10 mouse cellular contexts compared by ENCODE assay signal in genomic region chr1:51148481-51149137, GRCm38 (mm10).
A peak's percentile ranks its signal among the peaks of the same experiment; 100 is the strongest.
DNase-seq lines count a peak whose midpoint lies in the region; ATAC-seq and TF ChIP-seq lines count a peak whose summit lies in the region.
"Had no signal": no experiment of that assay in that cellular context is flagged by ENCODE, and none has a peak within 500 bp of the region (broad histone marks: within the 10 kb centered on the region; RNA-seq: fewer than 3 reads in every experiment).

No protein-coding gene starts in this region.

- H3K36me3 ChIP-seq in heart, postnatal 0 days (replicated peaks; ENCODE audit: control insufficient read depth, insufficient read depth, low read length): no peaks in the 10 kb centered on the region
- H3K36me3 ChIP-seq in intestine, embryonic 16.5 days (ENCODE audit: control insufficient read depth, insufficient read depth, low read length): no peaks in the 10 kb centered on the region
- H3K36me3 ChIP-seq: embryonic facial prominence, embryonic 13.5 days; stomach, embryonic 15.5 days had no signal

- H3K9ac ChIP-seq in heart, postnatal 0 days (replicated peaks; ENCODE audit: low read depth, low read length): no peak overlapping the region
- H3K9ac ChIP-seq in intestine, embryonic 16.5 days (ENCODE audit: low read depth, low read length): no peak overlapping the region
- H3K9ac ChIP-seq: embryonic facial prominence, embryonic 13.5 days; stomach, embryonic 15.5 days had no signal

- peak overlapping the region; percentile 28 for H3K27ac ChIP-seq in brown adipose tissue, adult 24 weeks (replicated peaks; ENCODE audit: low read depth, low read length)
- peak overlapping the region; percentile 49 for H3K27ac ChIP-seq in heart, postnatal 0 days (ENCODE audit: low read depth)
- H3K27ac ChIP-seq in intestine, embryonic 16.5 days (ENCODE audit: low read length): no peak overlapping the region
- H3K27ac ChIP-seq: embryonic facial prominence, embryonic 13.5 days; stomach, embryonic 15.5 days had no signal

- H3K27me3 ChIP-seq in heart, postnatal 0 days (ENCODE audit: control insufficient read depth, insufficient read depth, low read length): no peaks in the 10 kb centered on the region
- no peaks in the 10 kb centered on the region for H3K27me3 ChIP-seq in intestine, embryonic 16.5 days (replicated peaks; ENCODE audit: control insufficient read depth, insufficient read depth, low read length)
- H3K27me3 ChIP-seq: embryonic facial prominence, embryonic 13.5 days; stomach, embryonic 15.5 days had no signal

- TF ChIP-seq CTCF in heart, postnatal 0 days (IDR thresholded peaks at IDR 0.05; ENCODE audit: low read depth): peak; percentile 51

- H3K4me1 ChIP-seq in brown adipose tissue, adult 24 weeks (ENCODE audit: control insufficient read depth, insufficient read depth, insufficient read length, low read length): peaks cover 19% of the 10 kb centered on the region
- peaks cover 30% of the 10 kb centered on the region for H3K4me1 ChIP-seq in heart, postnatal 0 days (ENCODE audit: control insufficient read depth, insufficient read depth)
- no peaks in the 10 kb centered on the region for H3K4me1 ChIP-seq in intestine, embryonic 16.5 days (ENCODE audit: control insufficient read depth, insufficient read depth, low read length)
- H3K4me1 ChIP-seq: embryonic facial prominence, embryonic 13.5 days; stomach, embryonic 15.5 days had no signal

- peak; percentile 64; the same call in 1 of the 2 replicates for ATAC-seq in frontal cortex, adult (ENCODE audit: low TSS enrichment)
- ATAC-seq in heart, postnatal 0 days (ENCODE audit: insufficient read depth, low read depth): peak; percentile 77
- ATAC-seq in inflammation-experienced regulatory T-cells, adult 6 months: no peak
- ATAC-seq in intestine, embryonic 16.5 days: no peak; the same call in 1 of the 2 replicates

- 35% methylated on average over 9 of the region's 9 CpGs for WGBS in heart, postnatal 0 days
- 46% methylated on average over 9 of the region's 9 CpGs for WGBS in intestine, embryonic 16.5 days

- DNase-seq in frontal cortex, postnatal 25 days (ENCODE audit: low spot score in 2 of 2): no peak
- peak; percentile 61 for DNase-seq in heart, postnatal 0 days (ENCODE audit: low spot score)
- peak; percentile 57 for DNase-seq in lung, postnatal 36 days
- no peak for DNase-seq in urinary bladder, postnatal 36 days (ENCODE audit: low spot score in 2 of 2)

- peak overlapping the region; percentile 8; the same call in 1 of the 2 replicates for H3K4me2 ChIP-seq in heart, postnatal 0 days (ENCODE audit: low read depth, low read length)
- no peak overlapping the region for H3K4me2 ChIP-seq in intestine, embryonic 16.5 days (ENCODE audit: low read depth, low read length)
- H3K4me2 ChIP-seq: embryonic facial prominence, embryonic 13.5 days; stomach, embryonic 15.5 days had no signal

- H3K4me3 ChIP-seq in brown adipose tissue, adult 24 weeks (ENCODE audit: insufficient read depth, low read depth, low read length): peak overlapping the region; percentile 12; the same call in 1 of the 2 replicates
- H3K4me3 ChIP-seq in heart, postnatal 0 days (ENCODE audit: low read depth, low read length): no peak overlapping the region
- no peak overlapping the region for H3K4me3 ChIP-seq in intestine, embryonic 16.5 days (ENCODE audit: low read length)
- H3K4me3 ChIP-seq: embryonic facial prominence, embryonic 13.5 days; stomach, embryonic 15.5 days had no signal

- H3K9me3 ChIP-seq in heart, postnatal 0 days (replicated peaks; ENCODE audit: control insufficient read depth, low read length): no peaks in the 10 kb centered on the region
- no peaks in the 10 kb centered on the region for H3K9me3 ChIP-seq in intestine, embryonic 16.5 days (ENCODE audit: control insufficient read depth, low read length)
- H3K9me3 ChIP-seq: embryonic facial prominence, embryonic 13.5 days; stomach, embryonic 15.5 days had no signal

- no peak for TF ChIP-seq EP300 in heart, postnatal 0 days (IDR thresholded peaks at IDR 0.05; ENCODE audit: low read depth)

Comparison
In these comparisons a context has a peak if more than half of its experiments do, and no peak if none do; other contexts are left out.
1. ATAC-seq: peak in frontal cortex, adult (single experiment) and heart, postnatal 0 days (single experiment); none in inflammation-experienced regulatory T-cells, adult 6 months (single experiment) and intestine, embryonic 16.5 days (single experiment).
2. DNase-seq: peak in heart, postnatal 0 days (single experiment) and lung, postnatal 36 days (single experiment); none in frontal cortex, postnatal 25 days (0 of 2) and urinary bladder, postnatal 36 days (0 of 2).